Mouse (Mus musculus): ENCODE results near the gene Smtn. TPM values are rescaled to one million over a fixed set of nuclear protein-coding genes. Genes with fewer than 3 reads are reported as not detected.

Gene Smtn
- polyA plus RNA-seq, 1 experiment from 2014 or later = 75.1 TPM

- H3K27ac ChIP-seq (ENCODE audit: low read depth, low read length) = no peak overlapping the region
- 0 out of 2 replicates have a peak, but pooled peaks cover 4% of the 10 kb centered on the region for H3K4me1 ChIP-seq (replicated peaks; ENCODE audit: control insufficient read depth, insufficient read depth, low read length)
- H3K4me3 ChIP-seq (ENCODE audit: low read depth, low read length) = no peak overlapping the region
- no peaks in the 10 kb centered on the region for H3K27me3 ChIP-seq (replicated peaks; ENCODE audit: control insufficient read depth, insufficient read depth, low read length)
- no peaks in the 10 kb centered on the region for H3K9me3 ChIP-seq (ENCODE audit: control insufficient read depth)
- H3K4me2 ChIP-seq (replicated peaks; ENCODE audit: low read depth) = no peak overlapping the region
- WGBS = 80% methylated on average over 17 of the region's 17 CpGs
- no peak for ATAC-seq
- no peak overlapping the region for H3K9ac ChIP-seq (ENCODE audit: low read depth, low read length)
- no peak for TF ChIP-seq CTCF (IDR thresholded peaks at IDR 0.05; ENCODE audit: low read depth)
- H3K36me3 ChIP-seq (ENCODE audit: control insufficient read depth, insufficient read depth) = 0 out of 2 replicates have a peak, but pooled peaks cover 11% of the 10 kb centered on the region
These were observed 38.4 kb downstream of the Smtn start for GRCm38 (mm10) chr11:3502057-3502456.

- TF ChIP-seq CTCF (IDR thresholded peaks at IDR 0.05; ENCODE audit: low read depth) = no peak
- Histone ChIP-seq H3K36me3 (ENCODE audit: control insufficient read depth, insufficient read depth) (0 out of 2 replicates have a peak, but pooled peaks cover 9% of the 10 kb centered on the region), H3K27ac (ENCODE audit: low read depth, low read length) (no peak overlapping the region), H3K4me3 (ENCODE audit: low read depth, low read length) (no peak overlapping the region), H3K27me3 (replicated peaks; ENCODE audit: control insufficient read depth, insufficient read depth, low read length) (no peaks in the 10 kb centered on the region), H3K4me1 (replicated peaks; ENCODE audit: control insufficient read depth, insufficient read depth, low read length) (no peaks in the 10 kb centered on the region), H3K9me3 (ENCODE audit: control insufficient read depth) (no peaks in the 10 kb centered on the region), H3K9ac (ENCODE audit: low read depth, low read length) (no peak overlapping the region), H3K4me2 (replicated peaks; ENCODE audit: low read depth) (no peak overlapping the region)
- WGBS = 94% methylated on average over 1 of the region's 1 CpGs
- no peak for ATAC-seq
These were observed 43.1 kb downstream of the Smtn start for GRCm38 (mm10) chr11:3497296-3497695.

DNA sequence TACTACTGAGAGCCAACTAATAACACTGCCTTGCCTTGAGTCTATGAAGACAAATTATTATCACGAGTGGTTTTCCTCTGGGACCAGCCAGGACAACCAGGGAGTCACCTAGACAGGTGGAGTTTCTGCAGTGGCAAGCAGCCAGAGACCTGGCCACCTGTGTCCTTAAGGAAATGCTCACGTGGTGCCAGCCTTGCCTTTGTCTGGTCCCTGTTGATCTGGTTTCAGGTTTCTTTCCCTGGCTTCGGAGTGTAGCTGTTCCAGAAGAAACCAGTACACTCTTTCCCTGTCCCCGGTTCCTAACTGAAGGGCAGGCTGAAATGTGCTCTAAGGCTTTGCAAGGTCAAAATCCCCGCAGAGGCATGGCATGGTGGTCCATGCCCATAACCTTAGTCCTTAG is 43.7 kb downstream of the Smtn start:
- Histone ChIP-seq H3K9ac (ENCODE audit: low read depth, low read length) (no peak overlapping the region), H3K4me3 (ENCODE audit: low read depth, low read length) (no peak overlapping the region), H3K4me2 (replicated peaks; ENCODE audit: low read depth) (no peak overlapping the region), H3K36me3 (ENCODE audit: control insufficient read depth, insufficient read depth) (0 out of 2 replicates have a peak, but pooled peaks cover 3% of the 10 kb centered on the region), H3K27ac (ENCODE audit: low read depth, low read length) (no peak overlapping the region), H3K4me1 (replicated peaks; ENCODE audit: control insufficient read depth, insufficient read depth, low read length) (no peaks in the 10 kb centered on the region), H3K27me3 (replicated peaks; ENCODE audit: control insufficient read depth, insufficient read depth, low read length) (no peaks in the 10 kb centered on the region), H3K9me3 (ENCODE audit: control insufficient read depth) (no peaks in the 10 kb centered on the region)
- no peak for TF ChIP-seq CTCF (IDR thresholded peaks at IDR 0.05; ENCODE audit: low read depth)
- 56% methylated on average over 5 of the region's 5 CpGs for WGBS
- peak; percentile 58 for ATAC-seq

- Histone ChIP-seq H3K36me3 (ENCODE audit: control insufficient read depth, insufficient read depth) (no peaks in the 10 kb centered on the region), H3K9ac (ENCODE audit: low read depth, low read length) (no peak overlapping the region), H3K9me3 (ENCODE audit: control insufficient read depth) (no peaks in the 10 kb centered on the region), H3K4me2 (replicated peaks; ENCODE audit: low read depth) (no peak overlapping the region), H3K27me3 (replicated peaks; ENCODE audit: control insufficient read depth, insufficient read depth, low read length) (no peaks in the 10 kb centered on the region), H3K4me1 (replicated peaks; ENCODE audit: control insufficient read depth, insufficient read depth, low read length) (no peaks in the 10 kb centered on the region), H3K27ac (ENCODE audit: low read depth, low read length) (no peak overlapping the region), H3K4me3 (ENCODE audit: low read depth, low read length) (no peak overlapping the region)
- 84% methylated on average over 14 of the region's 14 CpGs for WGBS
- ATAC-seq = no peak
- TF ChIP-seq CTCF (IDR thresholded peaks at IDR 0.05; ENCODE audit: low read depth) = no peak
These were observed 44.9 kb downstream of the Smtn start for GRCm38 (mm10) chr11:3495496-3495895.

DNA sequence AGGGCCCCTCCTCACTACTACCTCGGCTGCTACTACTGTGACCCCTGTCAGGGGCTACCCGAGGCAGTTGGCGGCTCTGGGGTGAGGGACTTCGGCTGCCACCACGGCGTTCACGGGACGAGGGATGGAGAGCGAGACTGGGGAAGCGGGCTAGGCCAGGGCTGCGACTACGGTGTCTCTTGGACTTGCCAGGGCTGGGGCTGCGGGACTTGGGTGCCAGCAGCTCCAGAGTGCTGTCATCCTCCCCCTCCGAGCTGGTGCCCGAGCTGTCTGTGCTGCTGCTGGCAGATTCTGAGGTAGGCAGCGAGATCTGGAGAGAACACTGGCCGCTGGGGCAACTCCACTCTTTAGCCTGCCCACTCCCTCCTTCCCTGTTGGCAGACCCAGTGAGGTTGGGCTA is 45.6 kb downstream of the Smtn start:
- Histone ChIP-seq H3K27me3 (replicated peaks; ENCODE audit: control insufficient read depth, insufficient read depth, low read length) (no peaks in the 10 kb centered on the region), H3K36me3 (ENCODE audit: control insufficient read depth, insufficient read depth) (no peaks in the 10 kb centered on the region), H3K4me3 (ENCODE audit: low read depth, low read length) (no peak overlapping the region), H3K27ac (ENCODE audit: low read depth, low read length) (no peak overlapping the region), H3K9ac (ENCODE audit: low read depth, low read length) (0 out of 2 replicates have a peak overlapping the region, but pooled peaks have one; percentile 22), H3K9me3 (ENCODE audit: control insufficient read depth) (no peaks in the 10 kb centered on the region), H3K4me1 (replicated peaks; ENCODE audit: control insufficient read depth, insufficient read depth, low read length) (no peaks in the 10 kb centered on the region), H3K4me2 (replicated peaks; ENCODE audit: low read depth) (no peak overlapping the region)
- TF ChIP-seq CTCF (IDR thresholded peaks at IDR 0.05; ENCODE audit: low read depth) = no peak
- no peak for ATAC-seq
- 84% methylated on average over 17 of the region's 17 CpGs for WGBS

DNA sequence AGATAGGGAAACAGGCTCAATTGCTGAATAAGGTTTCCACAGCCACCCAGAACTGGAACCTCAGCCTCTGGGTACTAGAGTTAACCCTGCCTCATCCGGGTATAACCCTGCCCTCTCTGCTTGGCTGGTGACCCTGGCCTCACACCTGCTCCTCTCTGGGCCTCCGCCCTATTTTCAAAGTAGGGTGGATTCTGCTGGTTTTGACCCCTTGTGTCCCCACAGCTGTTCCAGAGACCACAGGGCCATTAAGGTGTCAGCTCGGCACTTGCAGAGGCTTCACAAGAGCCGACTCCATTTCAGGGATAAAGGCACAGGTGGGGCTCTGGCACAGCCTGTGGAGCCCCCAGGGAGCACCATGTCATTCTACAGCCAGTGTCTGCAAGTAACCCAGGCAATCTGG is 47.7 kb downstream of the Smtn start:
- Histone ChIP-seq H3K27me3 (replicated peaks; ENCODE audit: control insufficient read depth, insufficient read depth, low read length) (no peaks in the 10 kb centered on the region), H3K27ac (ENCODE audit: low read depth, low read length) (no peak overlapping the region), H3K36me3 (ENCODE audit: control insufficient read depth, insufficient read depth) (no peaks in the 10 kb centered on the region), H3K9ac (ENCODE audit: low read depth, low read length) (no peak overlapping the region), H3K4me2 (replicated peaks; ENCODE audit: low read depth) (no peak overlapping the region), H3K4me1 (replicated peaks; ENCODE audit: control insufficient read depth, insufficient read depth, low read length) (no peaks in the 10 kb centered on the region), H3K9me3 (ENCODE audit: control insufficient read depth) (no peaks in the 10 kb centered on the region), H3K4me3 (ENCODE audit: low read depth, low read length) (no peak overlapping the region)
- 56% methylated on average over 4 of the region's 4 CpGs for WGBS
- no peak for ATAC-seq
- no peak for TF ChIP-seq CTCF (IDR thresholded peaks at IDR 0.05; ENCODE audit: low read depth)

DNA sequence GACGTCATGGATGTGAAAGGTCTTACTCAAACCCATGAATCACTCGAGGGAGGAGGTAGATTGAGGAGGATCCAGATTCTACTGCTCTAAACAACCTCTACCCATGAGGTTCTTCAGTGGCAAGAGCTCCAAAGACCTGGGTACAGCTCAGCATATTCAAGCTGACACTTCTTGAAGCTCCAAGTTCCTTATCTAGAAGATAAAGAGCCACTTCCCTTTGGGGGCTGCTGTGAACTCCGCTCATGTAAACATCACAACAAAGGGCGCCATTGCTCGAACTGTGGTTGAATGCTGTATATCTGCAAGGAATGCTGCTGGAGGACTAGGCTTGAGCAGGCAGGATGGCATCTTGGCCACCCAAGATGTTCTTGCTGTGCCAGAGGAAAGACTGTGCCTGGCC is 51.4 kb downstream of the Smtn start:
- 68% methylated on average over 5 of the region's 5 CpGs for WGBS
- no peak for ATAC-seq
- Histone ChIP-seq H3K4me3 (ENCODE audit: low read depth, low read length) (no peak overlapping the region), H3K4me1 (replicated peaks; ENCODE audit: control insufficient read depth, insufficient read depth, low read length) (no peaks in the 10 kb centered on the region), H3K4me2 (replicated peaks; ENCODE audit: low read depth) (no peak overlapping the region), H3K27me3 (replicated peaks; ENCODE audit: control insufficient read depth, insufficient read depth, low read length) (no peaks in the 10 kb centered on the region), H3K9ac (ENCODE audit: low read depth, low read length) (no peak overlapping the region), H3K36me3 (ENCODE audit: control insufficient read depth, insufficient read depth) (no peaks in the 10 kb centered on the region), H3K27ac (ENCODE audit: low read depth, low read length) (no peak overlapping the region), H3K9me3 (ENCODE audit: control insufficient read depth) (no peaks in the 10 kb centered on the region)
- no peak for TF ChIP-seq CTCF (IDR thresholded peaks at IDR 0.05; ENCODE audit: low read depth)

Data from intestine, postnatal 0 days (tissue).